Mouse (Mus musculus): ENCODE data around the gene Ttc28.

- TF ChIP-seq CTCF (conservative IDR thresholded peaks at IDR 0.05 in 1 of 2, IDR thresholded peaks at IDR 0.05 in 1 of 2; ENCODE audit: low read depth in 2 of 2, low read length in 2 of 2) (no peak), USF1 (IDR thresholded peaks at IDR 0.05; ENCODE audit: low read depth, low read length) (no peak), POLR2A (IDR thresholded peaks at IDR 0.05; ENCODE audit: low read depth, low read length) (no peak), JUN (IDR thresholded peaks at IDR 0.05; ENCODE audit: insufficient read depth, low read depth, low read length) (no peak)
Observed at GRCm38 (mm10) chr5:111155271-111155670, 275.7 kb downstream of the Ttc28 start.

All from CH12.LX (cell line).